Mouse (Mus musculus): ENCODE results near the gene Pcolce2.

The Pcolce2 gene

DNA sequence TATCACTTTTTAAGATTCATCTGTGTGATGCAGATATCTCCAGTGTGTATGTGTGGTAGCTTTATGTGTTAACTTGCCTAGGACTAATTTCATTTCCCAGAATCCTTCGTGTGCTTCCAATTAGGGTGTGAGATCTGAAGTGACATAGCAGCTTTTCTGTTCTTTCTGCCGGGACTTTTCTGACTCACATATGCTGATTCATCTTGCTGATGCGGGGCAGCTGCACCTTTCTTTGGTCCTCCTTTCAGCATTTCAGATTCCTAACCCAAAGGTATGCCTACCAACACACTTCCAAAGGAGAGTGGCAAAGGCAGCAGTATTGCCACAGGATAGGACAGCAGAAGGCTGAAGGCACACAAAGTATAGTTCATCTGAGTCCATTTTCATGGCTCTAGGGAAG, 66.7 kb downstream of the Pcolce2 start:
- in situ Hi-C loops (cut with MboI, MseI) = loop anchor here (10.0 kb wide), 1 partner anchor 151 kb away; the partner anchor contains the start of gene Atr

GRCm38 (mm10) chr9:95705371-95705770, 68.0 kb downstream of the Pcolce2 start:
- in situ Hi-C loops (cut with MboI, MseI) = loop anchor here (10.0 kb wide), 1 partner anchor 149 kb away; the partner anchor contains the start of gene Atr

GRCm38 (mm10) chr9:95708943-95709342, 71.5 kb downstream of the Pcolce2 start:
- in situ Hi-C loops (cut with MboI, MseI) = loop anchor here (10.0 kb wide), 1 partner anchor 146 kb away; the partner anchor contains the start of gene Atr

GRCm38 (mm10) chr9:95712574-95712973, 75.2 kb downstream of the Pcolce2 start:
- in situ Hi-C loops (cut with MboI, MseI) = no loop called here

DNA sequence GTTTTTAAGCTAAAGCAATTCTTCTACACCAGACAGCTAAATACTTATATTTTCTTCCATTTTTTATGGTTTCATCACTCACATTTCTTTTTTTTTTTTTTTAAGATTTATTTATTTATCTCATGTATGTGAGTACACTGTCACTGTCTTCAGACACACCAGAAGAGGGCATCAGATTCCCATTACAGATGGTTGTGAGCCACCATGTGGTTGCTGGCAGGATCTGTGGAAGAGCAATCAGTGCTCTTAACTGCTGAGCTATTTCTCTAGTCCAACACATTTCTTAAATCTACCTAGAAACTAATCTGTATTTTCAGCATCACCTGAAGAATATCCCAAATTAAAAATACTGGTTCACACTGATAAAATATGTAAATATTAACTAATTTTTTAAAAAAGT, 98.8 kb downstream of the Pcolce2 start:
- in situ Hi-C loops (cut with MboI, MseI) = no loop called here

GRCm38 (mm10) chr9:95744845-95745613, 107.6 kb downstream of the Pcolce2 start:
- in situ Hi-C loops (cut with MboI, MseI) = loop anchor here (5.0 kb wide), 1 partner anchor 102 kb away; the partner anchor contains the start of gene Pls1

GRCm38 (mm10) chr9:95747298-95747697, 109.9 kb downstream of the Pcolce2 start:
- in situ Hi-C loops (cut with MboI, MseI) = loop anchor here (5.0 kb wide), 1 partner anchor 100 kb away; the partner anchor contains the start of gene Pls1
